Mouse (Mus musculus): Measurements from ENCODE around the gene Uck2. TPM values are rescaled to one million over a fixed set of nuclear protein-coding genes. Genes with fewer than 3 reads are reported as not detected.

Uck2 gene
- polyA plus RNA-seq, 1 experiment from 2014 or later, result 10.8 TPM

- Histone ChIP-seq H3K27ac (ENCODE audit: low read depth, low read length) (no peak overlapping the region), H3K27me3 (replicated peaks; ENCODE audit: control insufficient read depth, insufficient read depth, low read length) (no peaks in the 10 kb centered on the region), H3K4me1 (replicated peaks; ENCODE audit: control insufficient read depth, insufficient read depth, low read length) (no peaks in the 10 kb centered on the region), H3K36me3 (ENCODE audit: control insufficient read depth, insufficient read depth) (no peaks in the 10 kb centered on the region), H3K4me2 (replicated peaks; ENCODE audit: low read depth) (no peak overlapping the region), H3K9me3 (ENCODE audit: control insufficient read depth) (no peaks in the 10 kb centered on the region), H3K9ac (ENCODE audit: low read depth, low read length) (no peak overlapping the region), H3K4me3 (ENCODE audit: low read depth, low read length) (no peak overlapping the region)
- WGBS, result 64% methylated on average over 10 of the region's 10 CpGs
- no peak for TF ChIP-seq CTCF (IDR thresholded peaks at IDR 0.05; ENCODE audit: low read depth)
- no peak for ATAC-seq
Observed at GRCm38 (mm10) chr1:167262489-167263041, 22.6 kb downstream of the Uck2 start.

- Histone ChIP-seq H3K36me3 (ENCODE audit: control insufficient read depth, insufficient read depth) (no peaks in the 10 kb centered on the region), H3K4me1 (replicated peaks; ENCODE audit: control insufficient read depth, insufficient read depth, low read length) (no peaks in the 10 kb centered on the region), H3K4me2 (replicated peaks; ENCODE audit: low read depth) (no peak overlapping the region), H3K27me3 (replicated peaks; ENCODE audit: control insufficient read depth, insufficient read depth, low read length) (no peaks in the 10 kb centered on the region), H3K4me3 (ENCODE audit: low read depth, low read length) (no peak overlapping the region), H3K27ac (ENCODE audit: low read depth, low read length) (no peak overlapping the region), H3K9me3 (ENCODE audit: control insufficient read depth) (no peaks in the 10 kb centered on the region), H3K9ac (ENCODE audit: low read depth, low read length) (no peak overlapping the region)
- 83% methylated on average over 11 of the region's 11 CpGs for WGBS
- ATAC-seq, result no peak
- TF ChIP-seq CTCF (IDR thresholded peaks at IDR 0.05; ENCODE audit: low read depth), result no peak
Observed at GRCm38 (mm10) chr1:167261750-167262149, 23.4 kb downstream of the Uck2 start.

GRCm38 (mm10) chr1:167259702-167260101 is 25.4 kb downstream of the Uck2 start:
- Histone ChIP-seq H3K9me3 (ENCODE audit: control insufficient read depth) (no peaks in the 10 kb centered on the region), H3K27me3 (replicated peaks; ENCODE audit: control insufficient read depth, insufficient read depth, low read length) (no peaks in the 10 kb centered on the region), H3K9ac (ENCODE audit: low read depth, low read length) (no peak overlapping the region), H3K36me3 (ENCODE audit: control insufficient read depth, insufficient read depth) (no peaks in the 10 kb centered on the region), H3K4me2 (replicated peaks; ENCODE audit: low read depth) (no peak overlapping the region), H3K27ac (ENCODE audit: low read depth, low read length) (no peak overlapping the region), H3K4me3 (ENCODE audit: low read depth, low read length) (no peak overlapping the region), H3K4me1 (replicated peaks; ENCODE audit: control insufficient read depth, insufficient read depth, low read length) (no peaks in the 10 kb centered on the region)
- TF ChIP-seq CTCF (IDR thresholded peaks at IDR 0.05; ENCODE audit: low read depth), result peak; percentile 20; the same call in 1 of the 2 replicates
- ATAC-seq, result no peak
- 56% methylated on average over 10 of the region's 10 CpGs for WGBS

DNA sequence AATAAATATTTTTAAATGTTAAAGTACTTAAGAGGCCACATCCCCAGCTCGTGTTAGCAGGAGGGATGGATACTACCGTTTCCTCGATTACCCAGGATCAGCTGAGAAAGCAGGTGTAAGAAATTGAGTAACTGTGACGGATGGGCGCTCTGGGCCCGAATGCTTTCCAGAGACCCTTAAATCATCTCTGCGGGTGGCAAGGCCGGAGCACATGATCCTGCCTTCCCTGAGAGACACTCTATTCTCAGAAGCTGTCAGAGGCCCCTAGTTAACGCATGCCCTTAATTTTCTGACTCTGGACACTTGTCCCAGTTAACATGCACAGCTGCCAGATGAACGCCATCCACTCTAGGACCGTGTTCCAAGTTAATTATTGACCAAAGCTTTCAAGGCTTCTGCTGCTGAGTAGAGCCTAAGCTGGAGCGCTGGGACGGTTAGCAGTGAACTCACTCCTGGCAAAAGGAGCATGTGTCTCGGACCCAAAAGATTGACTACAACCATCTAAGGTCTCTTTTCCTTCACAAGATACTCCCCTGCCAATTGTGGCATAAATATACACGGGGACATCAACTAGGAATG is 28.3 kb downstream of the Uck2 start:
- H3K9me3 ChIP-seq (ENCODE audit: control insufficient read depth), result no peaks in the 10 kb centered on the region
- WGBS, result 48% methylated on average over 15 of the region's 15 CpGs
- no peak for TF ChIP-seq CTCF (IDR thresholded peaks at IDR 0.05; ENCODE audit: low read depth)
- ATAC-seq, result no peak
- no peaks in the 10 kb centered on the region for H3K36me3 ChIP-seq (ENCODE audit: control insufficient read depth, insufficient read depth)
- no peaks in the 10 kb centered on the region for H3K4me1 ChIP-seq (replicated peaks; ENCODE audit: control insufficient read depth, insufficient read depth, low read length)
- H3K27ac ChIP-seq (ENCODE audit: low read depth, low read length), result no peak overlapping the region
- H3K4me3 ChIP-seq (ENCODE audit: low read depth, low read length), result no peak overlapping the region
- no peaks in the 10 kb centered on the region for H3K27me3 ChIP-seq (replicated peaks; ENCODE audit: control insufficient read depth, insufficient read depth, low read length)
- H3K4me2 ChIP-seq (replicated peaks; ENCODE audit: low read depth), result no peak overlapping the region
- no peak overlapping the region for H3K9ac ChIP-seq (ENCODE audit: low read depth, low read length)

GRCm38 (mm10) chr1:167253579-167253978 is 31.5 kb downstream of the Uck2 start:
- no peaks in the 10 kb centered on the region for H3K4me1 ChIP-seq (replicated peaks; ENCODE audit: control insufficient read depth, insufficient read depth, low read length)
- H3K27me3 ChIP-seq (replicated peaks; ENCODE audit: control insufficient read depth, insufficient read depth, low read length), result no peaks in the 10 kb centered on the region
- no peak for TF ChIP-seq CTCF (IDR thresholded peaks at IDR 0.05; ENCODE audit: low read depth)

GRCm38 (mm10) chr1:167249881-167250280 is 35.2 kb downstream of the Uck2 start:
- no peak for ATAC-seq
- no peak for TF ChIP-seq CTCF (IDR thresholded peaks at IDR 0.05; ENCODE audit: low read depth)
- no peaks in the 10 kb centered on the region for H3K36me3 ChIP-seq (ENCODE audit: control insufficient read depth, insufficient read depth)
- H3K27me3 ChIP-seq (replicated peaks; ENCODE audit: control insufficient read depth, insufficient read depth, low read length), result no peaks in the 10 kb centered on the region
- H3K27ac ChIP-seq (ENCODE audit: low read depth, low read length), result no peak overlapping the region
- no peaks in the 10 kb centered on the region for H3K9me3 ChIP-seq (ENCODE audit: control insufficient read depth)
- no peak overlapping the region for H3K9ac ChIP-seq (ENCODE audit: low read depth, low read length)
- no peak overlapping the region for H3K4me3 ChIP-seq (ENCODE audit: low read depth, low read length)
- no peaks in the 10 kb centered on the region for H3K4me1 ChIP-seq (replicated peaks; ENCODE audit: control insufficient read depth, insufficient read depth, low read length)
- WGBS, result 86% methylated on average over 8 of the region's 8 CpGs
- no peak overlapping the region for H3K4me2 ChIP-seq (replicated peaks; ENCODE audit: low read depth)

More at GRCm38 (mm10) chr1:167253579-167253978, 31.5 kb downstream of the Uck2 start:
- Histone ChIP-seq H3K4me2 (replicated peaks; ENCODE audit: low read depth) (no peak overlapping the region), H3K27ac (ENCODE audit: low read depth, low read length) (no peak overlapping the region), H3K9ac (ENCODE audit: low read depth, low read length) (no peak overlapping the region), H3K36me3 (ENCODE audit: control insufficient read depth, insufficient read depth) (no peaks in the 10 kb centered on the region), H3K4me3 (ENCODE audit: low read depth, low read length) (no peak overlapping the region), H3K9me3 (ENCODE audit: control insufficient read depth) (no peaks in the 10 kb centered on the region)
- WGBS, result 93% methylated on average over 12 of the region's 12 CpGs
- no peak for ATAC-seq

All from intestine, postnatal 0 days (tissue).